Mouse (Mus musculus) kidney, postnatal 14 days (tissue): ENCODE results near the gene Klrc2.
A peak's percentile ranks its signal among the peaks of the same experiment; 100 is the strongest.
"Not testable (repeated sequence)": the region's sequence is repeated elsewhere in the genome, so short reads cannot be mapped to it uniquely, and the experiment has no call there.

Source experiments
- DNase-seq: peaks from one replicate; pipeline ENCODE4 v3.0.0; 2022; ENCODE audit warnings: mixed read lengths

Klrc2 gene

DNA sequence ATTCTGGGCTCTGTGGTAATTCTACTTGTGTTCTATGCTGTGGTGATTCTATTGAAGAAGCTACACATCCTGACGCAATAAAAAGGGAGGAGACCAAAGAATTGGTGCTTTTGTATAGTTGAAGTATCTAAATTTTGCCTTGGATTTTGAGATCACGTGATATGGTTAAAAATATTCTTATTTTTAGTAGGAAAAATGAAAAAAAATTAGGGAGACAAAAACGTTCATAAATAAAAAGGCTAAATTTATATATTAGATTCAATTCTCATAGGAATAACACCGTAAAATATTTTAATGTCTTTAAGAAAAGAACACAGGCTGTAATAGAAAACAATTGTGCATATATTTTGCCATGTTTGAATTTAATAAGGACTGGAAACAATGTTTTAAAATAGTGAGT is at the start of gene Klrc2:
TSS of gene Klrc2 (minus strand) at position 101 of the 400 bp plus-strand sequence.
- DNase-seq = not testable (repeated sequence)

- not testable (repeated sequence) for DNase-seq
Observed at GRCm38 (mm10) chr6:129691436-129691835, 30.9 kb upstream of the Klrc2 start.

GRCm38 (mm10) chr6:129680379-129680778 is 19.9 kb upstream of the Klrc2 start:
- DNase-seq = peak; percentile 7

DNA sequence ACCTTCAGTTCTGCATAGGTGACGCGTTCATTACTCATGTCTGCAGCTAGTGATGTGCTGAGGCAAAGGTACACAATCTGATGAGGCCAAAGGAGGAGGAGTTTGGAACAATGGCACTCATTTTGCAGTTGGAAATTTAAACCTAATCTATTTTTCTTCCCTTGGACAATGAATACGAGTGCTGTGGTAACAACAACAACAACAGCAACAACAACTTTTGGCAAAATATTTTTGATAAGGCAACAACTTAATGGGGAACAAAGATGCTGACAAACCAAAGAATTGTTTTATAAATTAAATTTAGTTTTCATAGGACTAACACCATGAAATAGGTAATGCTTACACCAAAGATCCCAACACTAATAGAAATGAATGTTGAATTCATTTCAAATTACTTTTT is 18.4 kb upstream of the Klrc2 start, which contains the start of gene Klrc1:
TSS of gene Klrc1 (minus strand) at position 101 of the 400 bp plus-strand sequence.
- no peak for DNase-seq

DNA sequence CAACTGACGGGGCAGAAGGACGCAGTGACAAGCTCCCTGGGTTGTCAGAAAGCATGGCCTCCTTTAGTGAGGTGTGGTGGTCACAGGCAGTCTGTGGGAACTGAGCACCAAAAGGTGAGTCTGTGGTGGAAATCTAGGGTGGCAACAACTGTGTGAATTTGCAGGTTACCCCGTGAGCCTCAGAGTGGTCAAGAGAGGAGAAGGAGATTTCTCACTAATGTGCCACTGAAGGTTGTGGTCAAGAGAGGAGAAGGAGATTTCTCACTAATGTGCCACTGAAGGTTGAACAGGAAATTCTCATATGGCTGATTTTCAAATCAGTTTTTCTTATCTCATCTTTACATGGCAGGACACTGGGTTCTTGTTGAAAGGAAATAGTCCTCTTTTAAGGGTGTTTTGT is 812 bp upstream of the Klrc2 start:
- DNase-seq = not testable (repeated sequence)

- not testable (repeated sequence) for DNase-seq
Observed at GRCm38 (mm10) chr6:129644054-129644453, 16.4 kb downstream of the Klrc2 start.

DNA sequence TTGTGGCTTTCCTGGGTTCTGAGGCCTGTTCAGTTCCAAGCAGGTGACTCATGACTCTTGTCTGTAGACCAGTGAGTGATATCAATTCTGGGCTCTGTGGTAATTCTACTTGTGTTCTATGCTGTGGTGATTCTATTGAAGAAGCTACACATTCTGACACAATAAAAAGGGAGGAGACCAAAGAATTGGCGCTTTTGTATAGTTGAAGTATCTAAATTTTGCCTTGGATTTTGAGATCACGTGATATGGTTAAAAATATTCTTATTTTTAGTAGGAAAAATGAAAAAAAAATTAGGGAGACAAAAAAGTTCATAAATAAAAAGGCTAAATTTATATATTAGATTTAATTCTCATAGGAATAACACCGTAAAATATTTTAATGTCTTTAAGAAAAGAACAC is 17.3 kb downstream of the Klrc2 start, which contains the start of gene Klrc3:
TSS of gene Klrc3 (minus strand) at position 101 of the 400 bp plus-strand sequence.
- DNase-seq = not testable (repeated sequence)

DNA sequence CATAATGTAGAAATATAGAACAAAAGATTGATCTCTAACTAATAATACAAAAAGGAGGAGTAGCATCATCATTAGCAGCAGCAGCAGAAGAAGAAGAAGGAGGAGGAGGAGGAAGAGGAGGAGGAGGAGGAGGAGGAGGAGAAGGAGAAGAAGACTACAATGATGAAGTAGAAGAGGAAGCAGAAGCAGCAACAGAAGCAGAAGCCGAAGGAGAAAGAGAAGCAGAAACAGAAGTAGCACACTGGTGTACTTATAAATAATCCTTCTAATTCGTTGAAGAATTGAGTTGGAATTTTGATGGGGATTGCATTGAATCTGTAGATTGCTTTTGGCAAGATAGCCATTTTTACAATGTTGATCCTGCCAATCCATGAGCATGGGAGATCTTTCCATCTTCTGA is 29.4 kb downstream of the Klrc2 start:
- not testable (repeated sequence) for DNase-seq

- DNase-seq = no peak
Observed at GRCm38 (mm10) chr6:129623735-129624134, 36.8 kb downstream of the Klrc2 start, which contains the start of gene Klrk1. TSS of gene Klrk1 (minus strand) at chr6:129623864.

GRCm38 (mm10) chr6:129608372-129608771 is 52.1 kb downstream of the Klrc2 start:
- no peak for DNase-seq
